Mouse (Mus musculus) fat pad, adult 2 months (tissue): ENCODE data around the gene Fam53b.
"Not testable (repeated sequence)": the region's sequence is repeated elsewhere in the genome, so short reads cannot be mapped to it uniquely, and the experiment has no call there.

Source experiments
- DNase-seq: peaks from one replicate; pipeline ENCODE4 v3.0.0-alpha.2; 2011; ENCODE audit warnings: low read depth, low spot score; ENCODE audit errors: extremely low read depth

Gene Fam53b

GRCm38 (mm10) chr7:132687897-132688296, 125.8 kb downstream of the Fam53b start:
- DNase-seq = no peak

GRCm38 (mm10) chr7:132686515-132686914, 127.2 kb downstream of the Fam53b start:
- DNase-seq = no peak

DNA sequence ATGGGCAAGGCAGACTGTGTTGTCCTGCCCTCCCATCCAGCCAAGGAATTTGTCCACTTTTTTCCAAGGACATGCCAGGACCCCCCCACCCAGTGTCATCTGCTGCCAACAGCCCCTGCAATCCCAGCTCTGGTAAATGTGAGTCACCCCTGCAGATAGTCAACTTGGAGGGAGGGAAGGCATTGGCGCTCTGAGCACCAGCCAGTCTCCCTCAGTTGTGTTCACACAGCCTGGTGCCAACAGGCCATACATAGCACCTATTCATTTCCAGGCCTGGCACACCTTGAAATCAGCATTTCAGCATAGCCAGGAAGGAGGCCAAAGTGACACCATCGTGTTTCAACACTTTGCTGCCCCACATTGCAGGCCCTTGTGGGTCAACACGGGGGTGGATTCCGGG, 129.8 kb downstream of the Fam53b start:
- DNase-seq = peak; percentile 70

DNA sequence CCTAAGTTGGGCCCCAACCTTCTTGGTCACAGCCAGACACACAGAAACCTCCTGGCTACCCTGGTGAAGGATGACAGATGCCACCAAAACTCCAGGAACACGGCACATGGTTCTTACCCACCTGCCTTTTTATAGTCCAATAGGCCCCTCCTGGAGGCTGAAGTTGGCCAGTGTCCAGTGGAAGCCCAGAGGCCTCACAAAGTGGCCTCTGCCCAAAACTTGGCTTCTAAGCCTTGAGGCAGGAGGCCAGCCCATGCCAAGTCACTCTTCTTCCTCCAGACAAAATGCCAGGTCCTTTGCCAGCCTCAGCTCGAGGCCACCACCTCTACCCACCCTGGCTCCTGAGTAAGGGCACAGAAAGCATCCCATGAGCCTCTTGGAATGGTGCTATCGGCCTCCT, 130.8 kb downstream of the Fam53b start:
- no peak for DNase-seq

GRCm38 (mm10) chr7:132682336-132682735, 131.3 kb downstream of the Fam53b start:
- DNase-seq = no peak

DNA sequence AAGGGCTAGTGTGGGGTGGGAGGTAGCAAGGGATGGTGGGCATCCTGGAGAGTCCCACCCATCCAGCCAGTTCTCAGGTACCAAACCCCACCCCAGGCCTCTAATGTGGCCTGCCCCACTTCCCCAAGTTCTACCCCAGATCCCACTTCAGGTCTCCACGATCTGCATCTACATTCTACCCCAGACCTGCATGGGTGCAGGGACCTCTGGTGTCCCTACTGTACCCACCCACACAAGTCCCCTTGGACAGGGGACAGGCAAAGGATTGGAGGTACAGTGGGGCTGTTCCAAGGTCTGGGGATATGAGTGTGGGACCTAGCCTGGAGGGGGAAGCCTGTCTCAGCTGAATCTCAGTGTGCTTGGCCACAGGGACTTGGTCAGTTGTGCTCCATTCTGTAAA, 131.9 kb downstream of the Fam53b start:
- no peak for DNase-seq

- no peak for DNase-seq
These were observed 132.4 kb downstream of the Fam53b start for GRCm38 (mm10) chr7:132681296-132681695.

GRCm38 (mm10) chr7:132679549-132679948, 134.1 kb downstream of the Fam53b start:
- DNase-seq = no peak

DNA sequence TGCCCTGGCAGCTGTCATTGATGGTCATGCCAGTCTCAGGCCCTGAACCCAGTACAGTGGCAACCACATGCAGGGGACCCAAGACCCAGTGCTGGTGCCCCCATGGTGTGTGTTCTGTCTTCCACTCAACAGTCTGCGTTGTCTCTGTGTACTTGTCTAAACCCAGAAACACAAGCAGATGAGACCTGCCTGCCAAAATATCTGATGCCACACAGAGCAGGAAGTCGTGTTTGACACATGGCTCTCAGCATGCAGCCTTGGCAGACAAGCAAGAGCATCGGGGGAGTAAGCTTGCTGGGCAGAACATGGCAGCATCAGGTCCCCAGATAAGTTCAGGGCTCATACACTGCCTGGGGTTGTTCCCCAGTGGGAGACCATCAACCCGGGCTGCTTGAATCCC, 134.6 kb downstream of the Fam53b start:
- DNase-seq = no peak

- DNase-seq = no peak
These were observed 137.8 kb downstream of the Fam53b start for GRCm38 (mm10) chr7:132675922-132676321.

GRCm38 (mm10) chr7:132673931-132674755, 139.5 kb downstream of the Fam53b start:
- DNase-seq = no peak

DNA sequence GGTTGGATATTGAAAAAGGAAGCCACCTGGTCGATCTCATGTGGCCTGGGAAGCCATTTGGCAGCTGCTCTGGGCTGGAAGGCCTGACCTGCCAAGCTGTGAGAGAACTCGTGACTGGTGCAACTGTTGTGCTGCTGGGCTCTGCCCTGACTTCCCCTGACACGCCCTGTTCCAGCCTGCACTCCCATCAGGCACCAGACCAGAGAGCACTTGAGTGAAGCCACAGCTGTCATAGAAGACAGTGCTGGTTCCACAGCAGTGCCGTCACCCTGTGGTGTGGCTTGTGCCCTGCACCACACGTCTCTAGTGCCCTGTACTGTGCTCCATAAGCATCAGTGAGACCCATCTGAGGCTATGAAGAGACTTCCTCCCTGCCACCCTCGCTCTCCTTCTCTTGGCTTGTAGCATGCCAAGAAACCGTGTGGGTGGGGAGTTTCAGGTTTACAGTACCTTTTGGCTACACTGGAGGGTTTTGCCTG, 141.2 kb downstream of the Fam53b start:
- DNase-seq = no peak

DNA sequence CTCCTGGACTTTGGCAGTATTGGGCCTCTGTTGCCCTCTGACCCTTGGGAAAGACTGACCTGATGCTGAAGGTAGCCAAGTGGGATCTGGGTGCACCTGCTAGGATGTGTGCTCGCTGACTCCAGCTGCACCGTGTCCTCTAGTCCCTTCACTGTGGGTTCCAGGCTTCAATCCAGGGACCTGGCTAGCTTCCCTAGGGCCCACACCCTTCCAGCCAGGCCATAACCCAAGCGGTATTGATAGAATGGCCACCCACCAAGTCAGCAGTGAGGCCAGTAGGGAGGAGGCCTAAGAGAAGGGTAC, 142.9 kb downstream of the Fam53b start:
- DNase-seq = no peak

GRCm38 (mm10) chr7:132669999-132670862, 143.5 kb downstream of the Fam53b start:
- no peak for DNase-seq

DNA sequence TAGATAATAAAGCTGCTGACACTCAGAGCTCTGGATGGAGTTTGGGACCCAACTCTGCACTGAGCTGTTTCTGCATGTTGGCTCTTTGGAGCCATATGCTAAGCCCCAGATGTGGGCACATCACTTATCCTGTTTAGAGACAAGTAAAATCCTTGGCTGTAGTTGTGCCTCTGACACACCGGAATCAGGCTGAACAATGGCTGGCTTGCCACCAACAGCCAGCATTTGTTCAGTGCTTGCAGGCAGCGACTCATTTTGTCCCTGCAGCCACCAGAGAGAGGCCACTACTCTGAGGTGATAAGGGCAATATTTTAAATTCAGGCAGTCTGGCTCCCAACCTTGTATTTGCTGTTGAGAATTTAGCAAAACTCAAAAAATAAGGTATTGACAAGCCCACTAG, 145.1 kb downstream of the Fam53b start:
- no peak for DNase-seq

- no peak for DNase-seq
These were observed 147.2 kb downstream of the Fam53b start for GRCm38 (mm10) chr7:132666516-132666915.

DNA sequence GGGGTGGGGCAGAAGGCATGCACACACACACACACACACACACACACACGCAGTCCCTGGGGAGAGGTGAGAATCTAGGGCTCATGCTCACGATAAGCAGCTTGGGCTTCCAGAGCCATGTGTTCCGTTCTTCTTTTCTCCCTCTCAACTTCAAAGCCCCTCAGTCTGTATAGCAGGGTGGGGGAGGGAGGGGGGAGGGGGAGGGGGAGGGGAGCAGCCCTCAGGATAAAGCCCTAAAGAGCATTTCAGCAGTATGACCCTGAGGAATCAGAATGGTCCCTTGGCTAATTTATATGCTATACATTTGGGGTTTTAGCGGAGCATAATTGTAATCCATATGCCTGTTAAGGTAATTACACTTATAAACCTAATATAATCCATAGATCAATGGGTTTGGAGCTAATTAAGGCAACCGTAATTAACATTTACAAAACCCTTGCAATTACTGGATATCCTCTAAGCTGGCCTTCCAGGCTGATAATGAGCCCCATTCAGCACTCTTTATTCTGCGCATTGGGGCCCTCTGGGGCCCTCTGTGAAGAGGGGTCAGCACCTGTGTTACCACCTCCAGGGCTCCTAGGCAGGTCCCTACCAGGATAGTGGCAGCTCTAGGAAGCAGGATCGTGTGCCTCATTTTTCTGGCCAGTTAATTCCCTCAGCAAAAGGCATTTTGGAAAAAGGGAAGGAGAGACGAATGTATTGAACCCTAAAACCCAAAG, 147.9 kb downstream of the Fam53b start:
- DNase-seq = no peak

DNA sequence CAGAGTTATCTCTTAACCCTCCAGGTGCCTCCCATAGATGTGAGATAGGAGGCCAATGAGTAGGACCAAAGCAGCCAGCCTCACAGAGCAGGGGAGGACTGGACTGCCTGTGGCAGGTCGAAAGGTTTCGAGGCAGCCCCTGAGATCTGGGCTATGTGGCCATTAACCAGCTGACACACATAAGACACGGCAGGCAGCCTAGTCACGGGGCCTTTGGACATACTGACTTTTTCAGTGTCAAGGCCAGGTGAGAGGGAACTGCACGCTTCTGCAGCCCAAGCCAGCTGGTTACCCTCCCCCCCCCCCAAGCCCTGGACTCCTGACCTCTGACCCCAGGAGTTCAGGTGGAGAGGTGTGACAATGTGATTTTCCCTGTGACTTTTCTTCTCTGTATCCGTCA, 148.9 kb downstream of the Fam53b start:
- no peak for DNase-seq

GRCm38 (mm10) chr7:132662831-132663230, 150.9 kb downstream of the Fam53b start:
- DNase-seq = not testable (repeated sequence)
